Mouse (Mus musculus) hematopoietic stem cell, adult 5-6 weeks (primary cell): ENCODE results near the gene Nav2. TPM values are rescaled to one million over a fixed set of nuclear protein-coding genes. Genes with fewer than 3 reads are reported as not detected.

Experiments used
- ATAC-seq, 2 experiments: fragments of 125-278 bp in 1 of 2; replicated peaks in 1 of 2; 2 replicates each; pipeline ENCODE4 v1.8.0; 2016 to 2017; ENCODE audit warnings: inconsistent platforms in 2 of 2, mild to moderate bottlenecking in 2 of 2, moderate number of reproducible peaks in 2 of 2, low read depth in 1 of 2, moderate TSS enrichment in 1 of 2; ENCODE audit not compliant: low FRiP score in 2 of 2, poor library complexity in 2 of 2, severe bottlenecking in 2 of 2, insufficient read depth in 1 of 2, low TSS enrichment in 1 of 2
- total RNA-seq: library from RNA; stranded (forward); fragments of 172-1452, 232-1000 nt; gene quantifications from 2 replicates; pipeline ENCODE4 v1.2.3, GENCODE M21; 2017

Gene Nav2
- total RNA-seq, 1 experiment from 2014 or later: 7.4 TPM

- ATAC-seq: no peak
Measured at GRCm38 (mm10) chr7:48914630-48915506, 6.4 kb downstream of the Nav2 start.

- peak in 1 of 2 experiments; percentile 4; a peak in 1 of 4 replicates for ATAC-seq
Measured at GRCm38 (mm10) chr7:48917463-48917862, 8.9 kb downstream of the Nav2 start.

- ATAC-seq: no peak
Measured at GRCm38 (mm10) chr7:48917988-48918387, 9.5 kb downstream of the Nav2 start.

GRCm38 (mm10) chr7:48918389-48918788 lies 9.9 kb downstream of the Nav2 start:
- no peak for ATAC-seq

- peak in 1 of 2 experiments; percentile 51; a peak in 1 of 4 replicates for ATAC-seq
Measured at GRCm38 (mm10) chr7:48923620-48924019, 15.1 kb downstream of the Nav2 start.

- no peak for ATAC-seq
Measured at GRCm38 (mm10) chr7:48925214-48925613, 16.7 kb downstream of the Nav2 start.

GRCm38 (mm10) chr7:48928364-48928763 lies 19.8 kb downstream of the Nav2 start:
- ATAC-seq: peak; percentile 74 to 88

GRCm38 (mm10) chr7:48930399-48930798 lies 21.9 kb downstream of the Nav2 start:
- no peak for ATAC-seq

- no peak for ATAC-seq
Measured at GRCm38 (mm10) chr7:48932138-48932537, 23.6 kb downstream of the Nav2 start.

GRCm38 (mm10) chr7:48934816-48935215 lies 26.3 kb downstream of the Nav2 start:
- ATAC-seq: no peak

GRCm38 (mm10) chr7:48937562-48937961 lies 29.0 kb downstream of the Nav2 start:
- ATAC-seq: peak; percentile 93 to 96

GRCm38 (mm10) chr7:48938190-48938589 lies 29.7 kb downstream of the Nav2 start:
- ATAC-seq: peak; percentile 38 to 46; a peak in 3 of 4 replicates

GRCm38 (mm10) chr7:48948381-48949108 lies 40.0 kb downstream of the Nav2 start:
- ATAC-seq: no peak

- no peak for ATAC-seq
Measured at GRCm38 (mm10) chr7:48954501-48954900, 46.0 kb downstream of the Nav2 start.

- ATAC-seq: peak; percentile 73 to 78
Measured at GRCm38 (mm10) chr7:48958528-48959315, 50.2 kb downstream of the Nav2 start.

- peak in 1 of 2 experiments; percentile 8; a peak in 1 of 4 replicates for ATAC-seq
Measured at GRCm38 (mm10) chr7:48959316-48959661, 50.8 kb downstream of the Nav2 start.

GRCm38 (mm10) chr7:48960152-48960551 lies 51.6 kb downstream of the Nav2 start:
- no peak for ATAC-seq

- no peak for ATAC-seq
Measured at GRCm38 (mm10) chr7:48961501-48961900, 53.0 kb downstream of the Nav2 start.
